Mouse (Mus musculus) G1E (cell line): ENCODE results near the gene Tex261. TPM values are rescaled to one million over a fixed set of nuclear protein-coding genes. Genes with fewer than 3 reads are reported as not detected.
"Not testable (repeated sequence)": the region's sequence is repeated elsewhere in the genome, so short reads cannot be mapped to it uniquely, and the experiment has no call there.

Experiments used
- ATAC-seq: 2 replicates; pipeline ENCODE4 v1.8.0; 2016; ENCODE audit warnings: mild to moderate bottlenecking; ENCODE audit not compliant: insufficient number of reproducible peaks, poor library complexity, low FRiP score, severe bottlenecking; ENCODE audit errors: extremely low read depth
- DNase-seq: peaks from one replicate; pipeline ENCODE4 v3.0.0; 2012; ENCODE audit warnings: low spot score
- H3K27me3 ChIP-seq: 2 replicates; pipeline ENCODE4 v1.6.1; 2012; ENCODE audit warnings: mild to moderate bottlenecking, low read length, inconsistent platforms; ENCODE audit not compliant: insufficient read depth
- H3K36me3 ChIP-seq: replicated peaks from 2 replicates; pipeline ENCODE3; 2012; ENCODE audit warnings: mild to moderate bottlenecking, inconsistent platforms
- H3K4me1 ChIP-seq: 2 replicates; pipeline ENCODE4 v1.6.1; 2012; ENCODE audit warnings: low read depth, low read length, inconsistent platforms, mixed read lengths; ENCODE audit not compliant: insufficient read depth
- H3K4me3 ChIP-seq: 2 replicates; pipeline ENCODE4 v1.5.1; 2012; ENCODE audit warnings: low read depth, mild to moderate bottlenecking, inconsistent platforms, low read length, moderate library complexity, mixed read lengths
- H3K9me3 ChIP-seq: replicated peaks from 2 replicates; pipeline ENCODE4 v1.6.1; 2012; ENCODE audit warnings: inconsistent platforms
- CTCF ChIP-seq: IDR thresholded peaks from 2 replicates; pipeline ENCODE4 v1.5.1; 2012; ENCODE audit warnings: low read depth, low read length, inconsistent platforms, mixed read lengths
- GATA1 ChIP-seq: IDR thresholded peaks from 2 replicates; pipeline ENCODE4 v1.6.1; 2012; ENCODE audit warnings: borderline replicate concordance, low read length, inconsistent platforms, mixed read lengths
- GATA2 ChIP-seq: IDR thresholded peaks from 2 replicates; pipeline ENCODE4 v1.6.1; 2012; ENCODE audit warnings: low read depth, low read length, inconsistent platforms, borderline replicate concordance
- POLR2AphosphoS5 ChIP-seq: IDR thresholded peaks from 2 replicates; pipeline ENCODE4 v1.6.1; 2012; ENCODE audit warnings: low read depth, low read length, inconsistent platforms; ENCODE audit not compliant: insufficient replicate concordance
- TAL1 ChIP-seq: conservative IDR thresholded peaks from 2 replicates; pipeline ENCODE4 v1.6.1; 2012; ENCODE audit warnings: low read depth, low read length, inconsistent platforms, mixed read lengths
- polyA plus RNA-seq: library from polyadenylated mRNA; stranded (reverse); fragments of >175 nt; gene quantifications from 2 replicates; pipeline ENCODE4 v1.2.3, GENCODE M21; 2012
- total RNA-seq, 2 experiments: library from RNA; stranded (forward) in 1 of 2; stranded (reverse) in 1 of 2; fragments of 200-1000 nt in 1 of 2; fragments of >200 nt in 1 of 2; fragmentation: Nextera tagmentation in 1 of 2; gene quantifications; 2 replicates each; pipeline ENCODE4 v1.2.3; 2014 to 2017

Gene Tex261
- total and polyA plus RNA-seq, 3 experiments, result 30.3 to 50.0 (median 32.5) TPM

- Histone ChIP-seq H3K27me3 (no peaks in the 10 kb centered on the region), H3K4me1 (no peaks in the 10 kb centered on the region; the same call in 1 of the 2 replicates), H3K4me3 (no peak overlapping the region), H3K9me3 (no peaks in the 10 kb centered on the region), H3K36me3 (peaks cover 72% of the 10 kb centered on the region)
- DNase-seq, result no peak
- no peak for ATAC-seq
- TF ChIP-seq POLR2AphosphoS5 (no peak), GATA1 (no peak), TAL1 (no peak), CTCF (no peak), GATA2 (no peak)
These were observed 26.4 kb upstream of the Tex261 start for GRCm38 (mm10) chr6:83802033-83802432.

- TF ChIP-seq TAL1 (no peak), CTCF (no peak), GATA1 (no peak), POLR2AphosphoS5 (no peak), GATA2 (no peak)
- Histone ChIP-seq H3K4me1 (peaks cover 29% of the 10 kb centered on the region), H3K9me3 (no peaks in the 10 kb centered on the region), H3K27me3 (no peaks in the 10 kb centered on the region), H3K4me3 (no peak overlapping the region), H3K36me3 (peaks cover 44% of the 10 kb centered on the region)
- ATAC-seq (no peak), DNase-seq (no peak)
These were observed 21.1 kb upstream of the Tex261 start for GRCm38 (mm10) chr6:83796686-83797085.

GRCm38 (mm10) chr6:83795492-83795900 lies 19.9 kb upstream of the Tex261 start:
- Histone ChIP-seq H3K36me3 (peaks cover 32% of the 10 kb centered on the region), H3K4me1 (peaks cover 40% of the 10 kb centered on the region), H3K4me3 (peak overlapping the region; percentile 90), H3K9me3 (no peaks in the 10 kb centered on the region), H3K27me3 (no peaks in the 10 kb centered on the region)
- DNase-seq (peak; percentile 56), ATAC-seq (no peak)
- TF ChIP-seq POLR2AphosphoS5 (no peak), GATA1 (no peak), CTCF (no peak), TAL1 (no peak), GATA2 (no peak)

- TF ChIP-seq CTCF, result no peak
- no peak for TF ChIP-seq GATA2
- 0 out of 2 replicates have a peak, but pooled peaks have one; percentile 58 for TF ChIP-seq POLR2AphosphoS5
- TF ChIP-seq TAL1, result no peak
- no peak for TF ChIP-seq GATA1
- Histone ChIP-seq H3K4me1 (peaks cover 47% of the 10 kb centered on the region), H3K27me3 (no peaks in the 10 kb centered on the region), H3K9me3 (no peaks in the 10 kb centered on the region), H3K4me3 (peak within 1 kb of the TSS; percentile 90), H3K36me3 (peaks cover 25% of the 10 kb centered on the region)
- ATAC-seq, result peak; percentile 81
- DNase-seq, result peak; percentile 88
These were observed 19.2 kb upstream of the Tex261 start, which contains the start of gene Nagk for GRCm38 (mm10) chr6:83794760-83795296. Nagk (plus strand) TSS chr6:83794982.

- ATAC-seq, result peak; percentile 41
These were observed 15.8 kb upstream of the Tex261 start for GRCm38 (mm10) chr6:83791251-83791890.

GRCm38 (mm10) chr6:83790533-83790932 lies 14.9 kb upstream of the Tex261 start:
- H3K27me3 ChIP-seq, result peaks cover 14% of the 10 kb centered on the region
- not testable (repeated sequence) for DNase-seq, H3K36me3 ChIP-seq, H3K4me3 ChIP-seq, ATAC-seq, H3K9me3 ChIP-seq
- H3K4me1 ChIP-seq, result peaks cover 52% of the 10 kb centered on the region

More at GRCm38 (mm10) chr6:83791251-83791890, 15.8 kb upstream of the Tex261 start:
- Histone ChIP-seq H3K27me3 (peaks cover 11% of the 10 kb centered on the region; the same call in 1 of the 2 replicates), H3K36me3 (no peaks in the 10 kb centered on the region), H3K4me3 (no peak overlapping the region; the same call in 1 of the 2 replicates), H3K9me3 (no peaks in the 10 kb centered on the region), H3K4me1 (peaks cover 56% of the 10 kb centered on the region)
- DNase-seq, result peak; percentile 63
- TF ChIP-seq GATA1 (no peak), POLR2AphosphoS5 (no peak), TAL1 (no peak), CTCF (no peak)
